Mouse (Mus musculus) ES-E14 (cell line): Measurements from ENCODE around the gene Gss. TPM values are rescaled to one million over a fixed set of nuclear protein-coding genes. Genes with fewer than 3 reads are reported as not detected.

Source experiments
- DNase-seq: peaks from one replicate; pipeline ENCODE4 v3.0.0-alpha.2; 2013; ENCODE audit warnings: low read depth, low spot score
- H3K27ac ChIP-seq: 2 replicates; pipeline ENCODE4 v1.5.1; 2012; ENCODE audit warnings: low read depth, mild to moderate bottlenecking, low read length, moderate library complexity, mixed read lengths; ENCODE audit not compliant: poor library complexity, insufficient read depth, severe bottlenecking
- H3K36me3 ChIP-seq: 2 replicates; pipeline ENCODE4 v1.6.1; 2012; ENCODE audit warnings: mild to moderate bottlenecking, low read length, moderate library complexity, mixed read lengths; ENCODE audit not compliant: control insufficient read depth, poor library complexity, insufficient read depth, severe bottlenecking
- H3K4me1 ChIP-seq, 2 experiments: fragments of 150-350 bp in 1 of 2; sonication (generic) in 1 of 2; 2 replicates each; pipeline ENCODE4 v1.6.1; 2012; ENCODE audit warnings: low read length in 2 of 2, mild to moderate bottlenecking in 1 of 2, mixed read lengths in 1 of 2; ENCODE audit not compliant: control insufficient read depth in 2 of 2, insufficient read depth in 2 of 2, poor library complexity in 1 of 2
- H3K4me3 ChIP-seq, 2 experiments: fragments of 150-350 bp in 1 of 2; sonication (generic) in 1 of 2; 2 replicates each; pipeline ENCODE4 v1.5.1; 2012; ENCODE audit warnings: low read length in 2 of 2, low read depth in 1 of 2, mild to moderate bottlenecking in 1 of 2, mixed read lengths in 1 of 2; ENCODE audit not compliant: insufficient read depth in 1 of 2, poor library complexity in 1 of 2, severe bottlenecking in 1 of 2
- H3K9ac ChIP-seq: 2 replicates; pipeline ENCODE4 v1.6.1; 2012; ENCODE audit warnings: low read depth, mild to moderate bottlenecking, low read length, mixed read lengths; ENCODE audit not compliant: poor library complexity, insufficient read depth, severe bottlenecking
- H3K9me3 ChIP-seq: fragments of 150-350 bp; sonication (generic); 2 replicates; pipeline ENCODE4 v1.6.1; 2012; ENCODE audit warnings: low read depth, mild to moderate bottlenecking, low read length; ENCODE audit not compliant: control insufficient read depth, insufficient read depth
- CHD2 ChIP-seq: IDR thresholded peaks from 2 replicates; pipeline ENCODE4 v1.6.1; 2014; ENCODE audit warnings: mild to moderate bottlenecking, low read depth, low read length, inconsistent platforms
- HCFC1 ChIP-seq: IDR thresholded peaks from 2 replicates; pipeline ENCODE4 v1.6.1; 2012; ENCODE audit warnings: low read length, inconsistent platforms, borderline replicate concordance; ENCODE audit not compliant: insufficient read depth
- MAFK ChIP-seq: IDR thresholded peaks from 2 replicates; pipeline ENCODE4 v1.6.1; 2014; ENCODE audit warnings: mild to moderate bottlenecking, low read depth, low read length, inconsistent platforms; ENCODE audit not compliant: insufficient read depth
- ZC3H11A ChIP-seq: IDR thresholded peaks from 2 replicates; pipeline ENCODE4 v1.6.1; 2012; ENCODE audit warnings: low read depth, mild to moderate bottlenecking, inconsistent platforms, low read length, borderline replicate concordance
- ZNF384 ChIP-seq: IDR thresholded peaks from 2 replicates; pipeline ENCODE4 v1.6.1; 2012; ENCODE audit warnings: low read depth, low read length, inconsistent platforms
- in situ Hi-C, 2 experiments: fragments of 600-800 bp; cut with MboI; formaldehyde crosslinking; loops; one replicate each; pipeline ENCODE4 v1.15.1; 2025; ENCODE audit warnings: low sequenced_read_pairs in 2 of 2, inconsistent platforms in 1 of 2; ENCODE audit not compliant: unreplicated experiment in 2 of 2
- total RNA-seq: library from RNA; depleted of rRNA; stranded (reverse); fragments of 300-350 nt; gene quantifications from 2 replicates; pipeline ENCODE4 v1.2.3, GENCODE M21; 2012

Gene Gss
- total RNA-seq, 1 experiment, result 27.8 TPM

DNA sequence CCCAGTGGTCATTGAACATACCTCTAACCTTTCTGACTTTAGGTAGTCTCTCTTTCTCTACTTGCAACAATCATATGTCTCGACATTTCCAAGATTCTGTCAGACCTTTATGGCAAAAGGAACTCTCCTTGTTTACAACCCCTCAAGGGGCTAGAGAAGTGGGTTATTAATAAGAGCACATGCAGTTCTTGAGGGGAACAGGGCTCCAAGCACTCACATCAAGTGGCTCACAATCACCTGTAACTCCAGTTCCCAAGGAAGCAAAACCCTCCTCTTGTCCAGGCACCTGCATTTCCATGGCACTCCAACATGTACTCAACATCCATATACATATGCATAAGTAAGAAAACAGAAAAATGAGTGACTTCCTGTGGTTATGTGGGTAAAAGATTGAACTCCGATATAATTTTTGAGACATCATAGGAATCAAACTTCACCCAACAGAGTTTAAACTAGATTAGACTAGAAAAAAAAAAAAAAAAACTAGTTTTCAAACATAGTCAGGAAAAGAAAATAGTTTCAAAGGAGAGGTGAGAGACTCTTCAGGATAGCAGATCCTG, 38.1 kb downstream of the Gss start:
- in situ Hi-C loops, result no loop called here
- no peak for DNase-seq
- H3K27ac ChIP-seq, result no peak overlapping the region
- H3K9me3 ChIP-seq, result no peaks in the 10 kb centered on the region
- no peak overlapping the region for H3K4me3 ChIP-seq
- H3K4me1 ChIP-seq, result peaks cover 2% of the 10 kb centered on the region in 2 experiments; a peak in 1 of 4 replicates
- H3K9ac ChIP-seq, result no peak overlapping the region
- H3K36me3 ChIP-seq, result no peaks in the 10 kb centered on the region
- TF ChIP-seq CHD2 (no peak), HCFC1 (no peak), ZC3H11A (no peak), MAFK (no peak), ZNF384 (no peak)

DNA sequence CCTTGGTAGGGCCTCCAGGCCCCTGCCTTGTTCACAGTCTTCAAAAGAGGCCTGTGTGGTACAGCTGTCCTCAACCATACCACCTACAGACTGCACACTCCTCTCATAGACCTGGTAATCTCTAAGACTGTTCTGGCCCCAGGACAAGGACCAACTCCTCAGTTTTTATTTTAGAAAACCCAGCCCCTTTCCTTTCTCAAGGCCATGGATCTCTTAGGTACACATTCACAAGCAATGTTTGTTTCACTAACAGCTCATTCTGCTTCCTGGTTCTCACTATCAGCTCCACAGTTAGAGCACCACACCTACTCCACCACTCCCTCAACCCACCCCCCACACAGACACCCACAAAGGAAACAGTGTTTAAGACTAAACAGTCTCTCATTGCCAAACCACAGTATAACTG, 39.7 kb downstream of the Gss start:
- H3K27ac ChIP-seq, result no peak overlapping the region
- H3K9ac ChIP-seq, result no peak overlapping the region
- no peaks in the 10 kb centered on the region for H3K36me3 ChIP-seq
- H3K4me3 ChIP-seq, result no peak overlapping the region
- in situ Hi-C loops, result no loop called here
- H3K9me3 ChIP-seq, result no peaks in the 10 kb centered on the region
- DNase-seq, result no peak
- peaks cover 2% of the 10 kb centered on the region in 2 experiments; a peak in 1 of 4 replicates for H3K4me1 ChIP-seq
- TF ChIP-seq MAFK, result no peak
- no peak for TF ChIP-seq ZC3H11A
- TF ChIP-seq CHD2, result no peak
- no peak for TF ChIP-seq ZNF384
- no peak for TF ChIP-seq HCFC1

DNA sequence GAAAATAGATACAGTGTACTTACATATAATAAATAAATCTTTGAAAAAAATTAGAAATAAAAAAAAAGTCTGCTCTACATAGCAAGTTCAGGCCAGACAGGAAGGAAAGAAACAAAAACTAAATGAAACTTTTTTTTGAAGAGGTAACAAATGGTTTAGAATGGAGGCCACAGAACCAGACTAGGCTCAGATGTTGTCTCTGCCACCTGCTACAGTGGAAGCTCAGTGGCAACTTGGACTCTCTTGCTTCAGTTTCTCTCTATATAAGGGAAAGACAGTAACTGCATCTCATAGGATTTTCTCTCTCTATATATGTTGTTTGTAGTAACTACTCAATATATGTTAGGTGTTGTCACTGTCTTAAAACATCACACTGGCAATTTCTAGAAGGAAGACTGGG, 40.3 kb downstream of the Gss start:
- Histone ChIP-seq H3K9ac (no peak overlapping the region), H3K9me3 (no peaks in the 10 kb centered on the region), H3K27ac (no peak overlapping the region), H3K4me3 (no peak overlapping the region), H3K36me3 (no peaks in the 10 kb centered on the region), H3K4me1 (peaks cover 2% of the 10 kb centered on the region in 2 experiments; a peak in 1 of 4 replicates)
- TF ChIP-seq HCFC1, result no peak
- no peak for TF ChIP-seq MAFK
- TF ChIP-seq ZNF384, result no peak
- TF ChIP-seq ZC3H11A, result no peak
- TF ChIP-seq CHD2, result no peak
- in situ Hi-C loops, result no loop called here
- no peak for DNase-seq

DNA sequence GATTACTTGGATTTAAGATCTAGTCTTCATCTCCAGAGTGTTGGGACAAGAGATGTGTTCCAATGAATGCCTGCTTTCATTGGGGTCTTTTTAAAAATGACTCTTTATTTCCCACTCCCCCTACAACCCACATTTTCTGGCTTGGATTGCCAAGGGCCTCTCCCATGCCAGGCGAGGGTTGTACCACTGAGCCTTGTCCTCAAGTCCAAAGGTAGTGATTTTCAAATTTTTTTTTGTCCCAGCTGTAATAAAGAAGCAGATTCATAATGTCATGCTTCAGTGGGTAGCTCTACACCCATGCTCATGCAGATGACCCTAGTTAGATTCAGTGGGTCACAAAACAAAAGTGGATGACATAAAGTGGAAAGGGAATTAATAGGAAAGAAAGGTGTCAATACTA, 45.7 kb downstream of the Gss start:
- in situ Hi-C loops, result no loop called here
- Histone ChIP-seq H3K4me1 (no peaks in the 10 kb centered on the region), H3K27ac (no peak overlapping the region), H3K36me3 (no peaks in the 10 kb centered on the region), H3K9me3 (no peaks in the 10 kb centered on the region), H3K9ac (no peak overlapping the region), H3K4me3 (no peak overlapping the region)
- TF ChIP-seq HCFC1 (no peak), ZNF384 (no peak), CHD2 (no peak), MAFK (no peak), ZC3H11A (no peak)
- DNase-seq, result no peak
